Mouse (Mus musculus) mouse trophoblast stem cell (cell line): ENCODE data around the gene Ctag2.

Experiments used
- in situ Hi-C, 2 experiments: fragments of 300-500 bp; cut with MseI, MboI; formaldehyde crosslinking; loops; 2 replicates in 1 of 2; 3 replicates in 1 of 2; pipeline ENCODE4 v1.15.1; 2025

Gene Ctag2

DNA sequence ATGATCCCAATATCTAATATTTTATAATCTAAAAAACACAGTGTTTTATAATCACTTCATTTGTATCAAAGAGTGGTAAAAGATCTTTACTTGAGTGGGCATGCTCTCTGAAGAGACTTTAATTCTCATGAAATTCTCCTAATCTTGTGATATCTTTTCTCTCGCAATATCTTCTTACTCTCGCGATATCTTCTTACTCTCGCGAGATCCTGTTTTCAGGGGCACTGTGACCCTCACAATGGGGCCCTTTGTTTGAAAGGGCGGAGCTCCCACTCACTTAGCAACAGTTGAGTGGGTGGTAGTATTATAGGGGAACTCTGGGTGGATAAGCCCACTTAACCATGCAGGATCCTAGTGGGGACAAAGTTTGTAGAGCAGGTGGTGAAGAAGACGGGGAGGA lies at the start of gene Ctag2:
Gene Ctag2 (plus strand): TSS at position 301 of the 400 bp plus-strand sequence.
- in situ Hi-C loops: no loop called here
